Mouse (Mus musculus) adipocyte (in vitro differentiated cells): ENCODE results near the gene Wnt5a.

Experiments used
- DNase-seq: peaks from one replicate; pipeline ENCODE4 v3.0.0-alpha.2; 2016; ENCODE audit warnings: low spot score

Wnt5a gene

DNA sequence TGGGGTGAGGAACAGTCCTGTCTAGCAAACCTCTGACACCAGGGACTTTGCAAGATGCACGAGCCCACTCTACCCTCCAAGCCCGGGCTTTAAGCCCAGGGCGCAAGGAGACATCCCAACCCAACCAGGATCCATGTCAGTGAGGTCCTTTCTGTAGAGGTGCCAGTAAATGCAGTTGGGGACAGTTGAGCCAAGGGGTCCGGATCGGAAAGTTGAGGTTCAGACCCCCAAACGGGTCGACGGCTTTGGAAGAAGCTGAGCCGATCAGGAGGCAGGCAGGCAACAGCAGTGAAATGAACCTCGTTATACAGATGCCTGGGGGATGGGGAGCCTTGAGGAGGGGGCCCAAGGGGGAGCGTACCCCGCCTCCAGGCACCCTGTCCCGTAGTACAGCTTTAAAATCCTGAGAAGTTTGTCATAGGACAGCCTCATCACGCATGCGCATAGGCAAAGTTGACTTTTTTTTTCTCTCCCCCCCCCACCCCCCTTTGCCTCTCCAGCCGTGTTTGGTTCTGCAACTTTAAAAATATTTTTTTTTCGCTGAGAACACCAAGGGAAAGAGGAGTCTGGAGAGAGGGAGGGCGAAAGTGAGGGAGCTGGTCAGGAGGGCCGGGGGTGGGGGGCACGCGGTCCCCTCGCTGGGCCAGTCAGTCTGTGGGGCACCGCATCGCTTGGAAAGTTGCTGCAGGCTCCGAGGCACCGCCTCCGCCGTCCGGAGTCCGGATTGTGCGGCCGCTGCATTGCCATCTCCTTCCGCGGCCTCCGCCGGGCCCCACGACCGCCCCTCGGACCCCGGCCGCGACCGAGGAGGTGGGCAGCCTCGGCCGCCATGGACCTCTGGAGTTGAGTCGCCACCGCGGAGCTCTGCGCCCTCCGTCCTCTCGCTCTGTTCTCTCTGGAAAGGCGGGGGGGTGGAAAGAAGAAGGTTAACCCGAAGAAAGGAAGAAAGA, at the start of gene Wnt5a:
Wnt5a (plus strand) TSS at position 650 of the 950 bp plus-strand sequence.
- peak; percentile 64 for DNase-seq

DNA sequence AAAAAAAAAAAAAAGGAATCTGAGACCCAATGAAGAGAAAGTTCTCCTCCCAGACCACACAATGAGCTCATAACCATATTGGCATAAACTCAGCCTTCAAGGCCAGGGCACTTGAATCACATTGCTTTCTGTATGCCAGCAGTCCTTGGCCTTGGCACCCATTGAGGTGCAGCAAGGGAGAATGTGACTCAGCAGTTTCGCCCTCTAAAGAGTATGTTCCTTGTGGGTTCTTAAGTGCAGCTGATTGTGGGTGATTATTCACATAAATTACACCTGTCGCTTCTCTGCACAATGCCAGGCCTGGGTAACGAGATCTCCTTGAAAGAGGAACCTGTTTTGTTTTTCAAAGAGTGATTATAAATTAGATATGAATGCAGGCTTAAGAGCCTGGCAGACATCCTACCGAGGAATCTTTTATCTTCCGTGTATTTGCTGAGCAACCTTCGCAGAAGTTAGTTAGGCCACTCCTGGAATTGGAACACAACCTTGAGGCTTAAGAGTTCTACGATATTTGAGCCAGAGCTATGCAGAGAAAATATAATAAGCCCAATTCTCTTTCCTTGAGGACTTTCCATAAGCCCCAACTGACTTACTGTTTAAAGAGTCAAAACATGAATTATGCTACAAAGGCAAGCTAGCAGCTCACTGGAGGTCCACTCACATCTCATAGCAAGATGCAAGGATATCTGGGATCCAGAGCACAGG, 48.0 kb upstream of the Wnt5a start:
- peak; percentile 35 for DNase-seq

DNA sequence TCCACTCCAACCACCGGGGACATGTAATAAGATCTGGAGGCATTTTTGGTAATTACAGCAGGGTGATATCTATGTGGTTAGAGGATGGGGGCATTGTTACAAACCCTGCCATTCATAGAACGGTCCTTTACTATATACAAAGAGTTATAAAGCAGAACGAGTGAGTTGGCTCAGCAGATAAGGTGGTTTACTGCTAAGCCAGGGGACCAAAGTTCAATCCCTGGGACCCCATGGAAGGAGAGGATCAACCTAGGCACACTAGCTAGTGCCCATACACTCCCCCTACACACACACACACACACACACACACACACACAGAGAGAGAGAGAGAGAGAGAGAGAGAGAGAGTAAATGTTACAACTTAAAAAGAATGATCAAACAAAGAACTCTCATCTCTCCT, 47.1 kb upstream of the Wnt5a start:
- DNase-seq = no peak

DNA sequence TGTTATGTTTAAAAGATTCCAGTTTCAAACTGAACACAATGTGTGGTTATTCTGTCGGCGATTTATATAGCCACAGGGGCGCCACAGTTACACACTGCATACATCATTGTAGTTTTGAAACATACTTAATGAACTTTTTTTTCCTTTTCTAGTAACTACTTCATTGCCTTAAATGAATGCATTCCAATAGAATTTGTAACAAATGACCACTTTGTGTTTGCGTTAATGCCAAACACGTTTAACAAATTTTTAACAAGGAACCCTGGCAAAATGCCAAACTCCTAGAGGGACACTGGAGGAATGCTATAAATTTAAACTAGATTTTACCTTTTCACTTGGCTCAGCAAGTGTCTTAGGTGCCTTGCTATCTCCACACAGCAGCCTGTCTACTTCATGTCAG, 36.6 kb upstream of the Wnt5a start:
- no peak for DNase-seq

DNA sequence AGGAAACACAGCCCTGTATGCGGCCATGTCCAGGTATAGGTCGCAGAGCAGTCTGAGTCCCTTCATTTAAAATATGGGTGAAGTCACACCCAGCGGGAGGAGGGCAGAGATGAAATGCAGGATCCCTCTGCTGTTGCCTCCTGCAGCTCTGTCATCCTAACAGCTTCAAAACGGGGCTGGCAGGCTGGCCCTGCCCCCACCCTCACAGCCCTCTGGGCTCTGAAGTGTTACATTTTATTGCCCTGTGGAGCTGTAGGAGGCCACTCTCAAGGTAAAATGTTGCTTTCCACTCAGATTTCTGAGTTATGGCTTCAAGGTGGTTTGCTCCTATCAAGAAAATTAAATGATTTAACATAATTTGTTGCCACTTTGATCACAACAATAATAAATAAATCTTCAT, 34.9 kb upstream of the Wnt5a start:
- no peak for DNase-seq

DNA sequence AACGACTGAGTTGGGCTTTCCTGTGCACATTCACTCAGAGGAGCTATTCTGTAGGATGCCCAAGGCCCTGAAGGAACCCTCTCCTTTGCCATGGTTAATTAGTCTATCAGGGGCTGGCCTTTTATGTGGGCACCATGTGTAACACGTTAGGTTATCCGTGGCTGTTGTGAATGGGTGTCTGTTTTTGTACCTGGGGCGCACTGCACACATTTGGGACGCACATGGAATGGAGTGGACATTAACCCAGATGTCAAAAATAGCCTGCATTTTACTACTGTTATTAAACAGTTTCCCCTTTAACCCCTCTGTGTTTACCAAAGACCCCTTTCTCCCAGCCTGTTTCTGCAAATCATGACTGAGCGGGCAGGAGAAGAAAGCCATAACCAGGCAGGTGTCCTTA, 34.3 kb upstream of the Wnt5a start:
- no peak for DNase-seq

DNA sequence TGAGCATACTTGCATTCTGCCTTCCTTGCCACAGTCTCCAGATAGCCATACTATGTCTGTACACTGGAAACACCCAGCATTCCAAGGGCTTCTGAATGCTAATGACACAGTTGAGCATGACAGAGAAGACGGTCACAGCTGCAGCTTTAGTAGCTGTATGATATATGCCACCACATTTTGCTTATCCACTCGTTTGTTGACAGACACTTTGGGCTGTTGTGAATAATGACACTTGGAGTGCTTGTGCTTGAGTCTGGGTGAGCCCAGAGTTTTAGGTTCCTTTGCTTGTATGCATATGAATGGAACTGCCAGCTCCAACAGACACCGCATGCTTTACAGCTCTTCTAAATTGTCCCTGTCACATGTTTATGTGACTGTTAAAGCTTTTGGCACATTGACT, 29.5 kb upstream of the Wnt5a start:
- no peak for DNase-seq

DNA sequence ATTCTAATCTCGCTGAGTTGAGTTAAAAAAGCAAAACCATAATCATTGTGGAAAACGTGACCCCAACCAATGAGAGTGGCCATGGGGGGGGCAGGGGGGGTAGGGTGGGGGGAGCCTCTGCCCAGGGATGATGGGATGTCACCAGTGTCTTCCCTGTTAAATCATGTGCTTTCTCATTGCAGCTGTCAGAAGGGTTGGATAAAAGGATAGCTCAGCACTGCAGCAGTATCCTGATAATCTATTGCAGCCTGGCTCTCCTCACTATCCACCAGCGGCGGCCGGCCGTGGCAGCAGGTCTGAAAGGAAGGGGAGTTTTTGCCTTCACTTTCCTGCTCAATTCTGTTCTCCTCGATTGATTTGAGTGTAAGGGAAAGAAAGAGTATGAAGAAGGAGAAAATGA, 29.1 kb upstream of the Wnt5a start:
- no peak for DNase-seq

DNA sequence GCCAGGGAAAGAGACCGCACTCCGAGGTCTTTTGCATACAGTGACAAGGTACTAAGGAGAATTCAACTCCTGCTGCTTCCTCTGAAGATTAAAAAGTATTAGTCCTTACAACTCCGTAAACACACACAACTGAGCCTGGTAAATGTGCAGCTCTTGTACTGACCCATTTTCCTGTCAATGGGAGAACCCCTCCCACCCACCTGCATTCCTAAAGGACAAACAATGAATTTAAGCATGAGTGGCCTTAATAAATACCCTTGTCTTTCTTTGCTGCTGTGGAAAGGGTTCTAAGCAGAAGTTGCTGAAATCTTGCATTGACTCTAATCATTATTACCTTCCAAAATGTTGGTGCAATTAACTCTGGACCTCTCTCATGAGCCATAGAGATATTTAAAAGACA, 27.8 kb upstream of the Wnt5a start:
- DNase-seq = no peak

DNA sequence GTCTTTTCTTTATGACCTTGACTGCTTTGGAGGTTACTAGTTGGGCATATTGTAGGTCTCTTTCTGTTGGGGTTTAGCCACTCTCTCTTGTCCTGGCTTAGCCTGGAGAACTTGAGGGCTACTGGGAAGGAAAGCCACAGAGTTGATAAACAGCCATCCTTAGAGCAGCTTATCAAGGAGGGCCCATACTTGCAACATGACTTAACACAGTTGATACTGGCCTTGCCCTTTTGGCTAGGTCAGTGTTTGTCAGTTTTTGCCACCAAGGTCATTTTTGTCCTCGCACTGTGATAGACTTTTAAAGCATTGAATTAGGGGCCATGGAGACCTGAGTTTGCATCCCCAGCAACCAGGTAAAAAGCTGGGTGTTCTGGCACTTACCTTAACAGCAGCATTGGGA, 23.7 kb upstream of the Wnt5a start:
- DNase-seq = no peak

DNA sequence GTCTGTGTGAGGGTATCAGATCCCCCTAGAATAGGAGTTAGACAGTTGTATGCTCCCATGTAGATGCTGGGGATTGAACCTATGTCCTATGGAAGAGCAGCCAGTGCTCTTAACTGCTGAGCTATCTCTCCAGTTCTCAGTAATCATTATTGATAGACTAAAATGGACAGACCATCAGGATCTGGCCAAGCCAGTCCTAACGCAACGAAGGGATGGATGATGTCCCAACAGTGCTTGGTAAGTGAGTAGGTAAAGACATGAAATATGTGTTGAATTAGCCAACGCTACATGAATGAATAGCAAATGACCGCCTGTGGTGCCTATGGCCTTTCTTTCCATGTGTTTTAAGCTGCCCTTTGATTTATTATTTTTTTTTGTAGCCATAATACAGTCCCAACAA, 10.7 kb upstream of the Wnt5a start:
- DNase-seq = no peak

DNA sequence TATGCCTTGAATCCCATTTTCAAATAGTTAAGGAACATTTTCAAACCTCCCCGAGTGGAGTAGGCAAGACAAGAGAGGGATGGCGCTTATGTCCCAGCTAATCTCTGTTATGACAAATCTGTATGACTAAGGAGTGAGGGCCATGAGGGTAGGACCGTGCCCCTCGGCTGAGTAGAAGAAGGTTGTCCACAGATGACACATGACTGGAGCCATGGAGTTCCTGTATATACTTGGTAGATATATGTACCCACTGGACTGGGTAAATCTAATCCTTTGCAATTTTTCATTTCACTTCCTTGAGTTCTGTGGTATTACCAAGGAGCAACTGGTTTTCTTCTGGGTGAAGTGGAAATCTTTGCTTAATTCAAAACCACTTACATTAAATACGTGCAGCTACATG, 10.3 kb upstream of the Wnt5a start:
- DNase-seq = no peak

DNA sequence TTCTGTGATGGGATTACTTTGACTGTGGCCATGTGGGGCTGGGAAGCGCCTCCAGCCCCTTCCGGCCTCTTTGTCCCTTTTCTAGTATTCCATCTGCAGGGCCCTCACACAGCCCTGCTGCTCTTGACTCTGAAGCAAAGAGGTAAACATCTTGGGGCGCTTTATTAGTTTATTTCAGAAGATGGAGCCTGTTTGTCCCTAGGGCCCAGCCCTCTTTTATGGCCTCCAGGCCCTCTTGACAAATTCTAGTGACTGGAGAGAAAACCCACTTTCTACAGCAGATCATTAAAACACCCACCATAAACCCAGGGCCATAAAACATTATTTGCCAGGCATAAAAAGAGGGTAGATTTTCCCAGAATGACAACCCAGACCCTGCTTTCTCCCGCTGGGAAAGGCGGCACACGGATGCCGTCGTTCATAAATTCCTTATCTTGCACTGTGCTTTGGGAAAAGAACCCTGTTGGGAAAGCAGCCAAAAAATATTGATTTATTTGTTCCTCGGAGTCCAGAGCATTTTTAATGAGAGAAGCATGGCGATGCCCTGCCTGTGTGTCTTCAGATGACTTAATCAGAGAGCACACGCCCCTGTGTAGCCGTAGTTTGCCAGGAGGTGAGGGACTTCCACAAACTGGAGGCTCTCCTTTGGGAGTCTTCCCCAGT, 3.2 kb upstream of the Wnt5a start:
- DNase-seq = no peak

DNA sequence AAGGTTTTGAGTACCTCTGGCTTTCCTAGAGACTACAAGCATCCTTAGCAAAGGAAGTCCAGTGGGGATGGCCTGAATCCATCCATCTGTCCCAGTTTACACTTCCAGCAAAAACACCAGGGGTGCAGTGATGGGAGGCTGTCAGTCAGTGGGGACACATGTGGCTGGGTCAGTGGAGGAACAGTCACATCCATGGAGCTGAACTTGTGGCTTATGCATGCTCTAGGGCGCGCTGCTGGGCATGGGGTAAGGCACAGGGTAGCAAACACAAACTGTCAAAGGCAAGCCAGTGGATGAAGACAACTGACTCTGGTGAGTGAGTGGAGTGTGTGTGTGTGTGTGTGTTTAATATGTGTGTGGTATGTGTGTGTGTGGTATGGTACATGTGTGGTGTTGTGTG, 1.3 kb upstream of the Wnt5a start:
- DNase-seq = no peak

DNA sequence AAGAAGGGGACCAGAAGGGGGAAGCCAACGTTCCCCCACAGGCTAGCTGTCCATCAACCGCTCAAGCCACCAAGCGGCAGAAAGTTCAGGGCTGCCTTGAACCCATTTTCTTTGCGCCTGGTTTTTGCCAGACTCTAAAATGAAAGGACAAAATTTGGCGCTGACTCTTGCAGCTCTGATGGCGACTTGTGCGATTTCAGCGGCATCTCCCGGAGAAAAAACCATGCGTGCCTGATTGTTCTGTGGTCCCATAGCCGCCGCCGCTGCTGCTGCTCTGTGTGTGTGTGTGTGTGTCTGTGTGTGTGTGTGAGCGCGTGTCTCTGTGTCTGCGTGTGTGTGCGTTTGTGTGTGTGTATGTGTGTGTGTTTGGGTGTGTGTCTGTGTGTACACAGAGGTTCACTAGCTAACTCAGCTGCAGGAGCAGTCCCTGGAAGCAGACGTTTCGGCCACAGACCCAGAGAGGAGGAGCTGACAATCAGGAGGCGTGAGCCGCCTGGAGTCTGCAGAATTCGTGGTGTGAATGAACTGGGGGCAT, 568 bp downstream of the Wnt5a start:
- DNase-seq = peak; percentile 54

DNA sequence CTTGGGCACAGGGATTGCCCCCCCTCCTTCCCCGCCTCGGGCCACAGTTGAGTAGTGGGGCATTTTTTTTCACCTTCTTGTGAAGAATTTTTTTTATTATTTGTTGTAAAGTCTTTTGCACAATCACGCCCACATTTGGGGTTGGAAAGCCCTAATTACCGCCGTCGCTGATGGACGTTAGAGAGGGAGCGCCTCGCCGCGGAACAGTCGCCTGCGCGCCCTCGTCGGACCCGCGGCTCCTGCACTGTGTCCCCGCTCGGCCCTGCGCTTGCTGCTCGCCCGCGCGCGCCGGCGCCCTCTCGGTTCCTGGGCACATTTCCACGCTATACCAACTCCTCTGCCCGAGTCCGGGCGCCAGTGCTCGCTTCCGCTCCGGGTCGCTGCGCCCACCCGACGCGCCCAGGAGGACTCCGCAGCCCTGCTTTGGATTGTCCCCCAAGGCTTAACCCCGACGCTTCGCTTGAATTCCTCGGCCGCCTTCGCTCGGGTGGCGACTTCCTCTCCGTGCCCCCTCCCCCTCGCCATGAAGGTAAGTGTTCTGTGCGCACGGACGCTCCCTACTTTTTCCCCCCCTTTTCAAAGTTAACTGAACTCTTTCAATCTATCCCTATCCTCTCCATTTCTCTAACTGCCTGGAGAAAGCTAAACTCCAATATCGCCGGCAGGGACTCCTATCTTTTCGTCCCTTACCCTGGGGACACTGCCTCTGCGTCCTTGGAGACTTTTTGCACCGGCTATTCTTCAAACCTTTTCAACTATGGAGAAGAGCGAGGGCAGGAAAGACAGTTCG, 1.2 kb downstream of the Wnt5a start:
- peak; percentile 9 for DNase-seq

DNA sequence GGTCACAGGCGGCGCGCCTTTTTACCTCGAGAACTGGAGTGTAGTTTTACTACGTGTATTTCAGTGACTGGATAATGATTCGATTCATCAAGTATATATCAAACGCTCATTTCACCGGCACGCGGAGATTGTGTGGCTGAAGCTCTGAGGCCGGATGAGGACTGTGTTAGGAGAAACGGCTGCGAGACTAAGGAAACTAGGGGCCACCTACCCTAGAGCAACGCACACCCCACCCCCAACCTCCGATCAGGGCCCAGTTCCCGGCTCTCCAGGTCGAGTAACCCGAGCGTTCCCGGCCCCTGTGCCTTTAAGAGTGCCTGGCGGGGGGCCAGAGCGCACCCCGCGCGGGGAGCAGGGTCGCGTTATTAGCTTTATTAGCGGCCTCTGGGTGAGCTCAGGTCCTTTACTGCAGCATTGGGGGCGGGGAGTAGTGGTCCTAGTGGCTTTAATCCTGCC, 1.9 kb downstream of the Wnt5a start:
- DNase-seq = peak; percentile 17

DNA sequence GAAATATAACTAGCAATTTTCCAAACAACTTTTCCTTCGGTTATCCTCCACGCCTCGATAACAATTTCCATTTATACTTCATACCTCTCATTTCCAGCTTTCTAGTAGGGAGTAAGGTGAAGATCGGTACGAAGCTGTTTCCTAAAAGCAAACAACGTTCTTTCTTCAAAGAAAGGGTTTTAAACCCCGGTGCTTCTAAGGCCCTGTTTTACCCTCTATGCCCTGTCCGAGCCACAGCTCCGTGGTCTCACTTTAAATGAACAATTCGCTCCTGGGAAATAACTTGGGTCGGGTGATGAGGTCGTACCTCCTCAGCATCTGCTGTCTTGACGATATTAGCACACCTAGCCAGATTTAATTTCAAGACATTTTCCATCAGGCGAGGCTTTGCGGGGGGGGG, 2.5 kb downstream of the Wnt5a start:
- no peak for DNase-seq

DNA sequence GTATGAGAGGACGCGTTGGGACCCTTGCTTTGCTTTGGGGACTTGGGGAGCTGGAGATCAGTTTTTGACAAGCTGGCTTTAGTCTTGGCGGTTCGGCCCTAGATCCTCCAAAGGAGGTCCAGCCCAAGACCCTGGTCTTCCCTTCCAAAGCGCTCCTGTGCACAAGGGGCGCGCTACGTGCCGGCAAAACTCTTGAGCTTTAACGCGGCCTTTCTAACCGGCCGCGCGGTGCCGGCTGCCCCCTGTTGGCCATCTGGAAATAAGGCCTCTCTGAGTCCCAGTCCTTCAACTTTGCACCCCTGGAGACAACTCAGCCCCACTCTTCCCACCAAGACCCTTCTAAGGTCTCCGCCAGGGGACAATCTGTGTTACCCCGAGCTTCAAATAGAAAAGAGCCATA, 2.9 kb downstream of the Wnt5a start:
- DNase-seq = peak; percentile 57

DNA sequence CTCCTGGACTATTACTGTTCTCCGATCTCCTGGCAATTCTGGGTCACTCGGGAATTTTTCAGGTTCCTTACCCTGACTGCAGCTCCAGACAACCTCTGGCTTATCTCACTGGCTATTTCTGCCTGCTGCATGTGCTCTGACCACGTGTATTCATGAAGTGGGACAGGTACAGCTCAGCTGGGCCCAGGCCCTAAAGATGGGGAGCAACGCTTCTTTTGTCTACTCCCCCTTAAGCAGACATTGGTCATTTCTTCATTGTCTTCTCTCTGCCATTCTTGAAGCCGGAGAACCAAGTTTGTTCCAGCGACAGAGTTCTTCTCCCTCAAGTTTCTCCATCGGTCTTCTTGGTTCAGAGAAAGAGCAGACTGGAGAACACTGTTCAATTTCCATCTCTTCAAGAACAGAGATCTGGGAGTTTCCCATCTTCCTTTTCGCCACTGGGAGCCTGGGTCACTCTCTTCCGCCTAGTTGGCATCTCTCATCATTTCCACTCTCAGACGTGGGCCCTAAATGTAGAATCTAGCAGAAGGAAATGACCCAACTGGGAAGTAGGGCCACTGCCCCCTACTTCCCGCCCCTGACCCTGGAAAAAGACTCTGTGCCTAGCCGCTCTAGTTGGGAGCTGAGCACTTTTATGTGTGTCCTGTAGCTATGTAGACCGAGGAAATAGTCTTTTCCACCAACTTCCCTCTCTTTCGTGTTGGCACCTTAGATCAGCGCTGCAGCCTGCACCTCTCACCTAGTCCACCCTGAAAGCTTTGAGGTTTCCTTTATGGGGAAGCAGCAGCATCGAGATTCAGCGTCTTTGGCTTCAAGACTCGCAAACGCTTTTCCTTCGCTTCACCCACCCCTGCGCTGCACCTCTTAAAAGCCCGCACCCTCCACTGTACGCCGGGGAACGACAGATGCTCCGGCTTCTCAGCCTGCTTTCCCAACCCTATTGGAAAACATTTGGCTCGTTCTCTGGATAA, 4.0 kb downstream of the Wnt5a start:
- DNase-seq = no peak
